Mouse (Mus musculus) 3134 (cell line): ENCODE measurements around the gene Npepps.

Experiments
- DNase-seq: peaks from one replicate; pipeline ENCODE4 v3.0.0-alpha.2; 2011; ENCODE audit warnings: low spot score; ENCODE audit not compliant: insufficient read length; ENCODE audit errors: extremely low read depth

Gene Npepps

GRCm38 (mm10) chr11:97187764-97188642, 92.4 kb downstream of the Npepps start, which contains the start of gene Kpnb1:
Kpnb1 (minus strand) TSS chr11:97187881.
- peak; percentile 100 for DNase-seq

GRCm38 (mm10) chr11:97186947-97187763, 93.3 kb downstream of the Npepps start:
- DNase-seq, result peak; percentile 98

GRCm38 (mm10) chr11:97185704-97186614, 94.5 kb downstream of the Npepps start:
- no peak for DNase-seq

GRCm38 (mm10) chr11:97184875-97185274, 95.6 kb downstream of the Npepps start:
- DNase-seq, result no peak

GRCm38 (mm10) chr11:97182446-97182845, 98.0 kb downstream of the Npepps start:
- no peak for DNase-seq

- DNase-seq, result no peak
Measured at GRCm38 (mm10) chr11:97181061-97181460, 99.4 kb downstream of the Npepps start.

GRCm38 (mm10) chr11:97178198-97178597, 102.2 kb downstream of the Npepps start:
- no peak for DNase-seq

- no peak for DNase-seq
Measured at GRCm38 (mm10) chr11:97176851-97177250, 103.6 kb downstream of the Npepps start.

- DNase-seq, result no peak
Measured at GRCm38 (mm10) chr11:97175499-97175898, 104.9 kb downstream of the Npepps start.

- no peak for DNase-seq
Measured at GRCm38 (mm10) chr11:97160341-97160740, 120.1 kb downstream of the Npepps start.

- no peak for DNase-seq
Measured at GRCm38 (mm10) chr11:97156999-97157398, 123.4 kb downstream of the Npepps start.
